Mouse (Mus musculus) embryo, embryonic 10 days (tissue): ENCODE measurements around the gene Prkacb.

Experiments
- DNase-seq: peaks from one replicate; pipeline ENCODE4 v3.0.0-alpha.2; 2015; ENCODE audit warnings: low spot score

Prkacb gene

DNA sequence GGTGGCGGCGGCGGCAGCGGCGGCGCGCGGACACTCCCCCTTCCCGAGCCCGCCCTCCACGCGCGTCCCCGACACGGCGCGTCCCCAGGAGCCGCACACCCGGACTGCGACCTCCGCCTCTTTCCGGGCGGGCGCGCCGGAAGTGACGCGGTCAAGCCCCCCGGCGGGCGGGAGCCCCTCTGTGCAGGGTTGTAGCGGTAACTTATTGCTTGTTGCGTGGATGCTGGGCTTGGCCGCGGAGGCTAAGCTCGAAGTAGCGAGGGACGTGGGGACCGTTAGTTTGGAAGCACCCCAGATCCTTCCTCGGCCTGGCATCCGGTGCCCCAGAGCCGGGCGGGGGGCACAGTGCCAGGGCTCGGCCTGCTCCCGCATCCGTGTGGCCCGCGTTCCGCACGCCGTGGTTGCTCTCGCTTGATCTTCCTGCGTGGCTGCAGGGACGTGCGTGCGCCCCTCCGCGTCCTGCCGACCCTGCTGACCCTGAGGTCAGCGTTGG is at the start of gene Prkacb:
Gene Prkacb, minus strand, starts transcription at position 90 of the 493 bp plus-strand sequence.
- DNase-seq, result peak; percentile 88

DNA sequence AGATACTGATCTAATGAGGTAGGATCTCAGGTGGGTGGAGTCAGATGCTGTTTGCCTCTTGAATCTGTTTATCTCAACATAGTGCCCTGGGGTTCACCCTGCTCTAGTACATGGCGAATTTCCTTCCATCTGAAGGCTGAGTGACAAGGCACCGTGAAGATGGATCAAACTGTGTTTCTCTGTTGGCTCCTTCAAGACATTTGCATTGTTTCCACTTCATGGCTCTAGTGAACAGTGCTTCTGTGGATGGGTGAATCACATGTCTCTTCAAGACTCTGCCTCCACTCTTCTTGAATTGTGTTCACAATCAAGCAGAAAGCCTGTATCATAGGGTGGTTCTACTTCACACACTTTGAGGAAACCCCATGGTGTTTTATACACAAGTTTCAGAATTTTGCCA is 47.5 kb upstream of the Prkacb start:
- DNase-seq, result no peak

DNA sequence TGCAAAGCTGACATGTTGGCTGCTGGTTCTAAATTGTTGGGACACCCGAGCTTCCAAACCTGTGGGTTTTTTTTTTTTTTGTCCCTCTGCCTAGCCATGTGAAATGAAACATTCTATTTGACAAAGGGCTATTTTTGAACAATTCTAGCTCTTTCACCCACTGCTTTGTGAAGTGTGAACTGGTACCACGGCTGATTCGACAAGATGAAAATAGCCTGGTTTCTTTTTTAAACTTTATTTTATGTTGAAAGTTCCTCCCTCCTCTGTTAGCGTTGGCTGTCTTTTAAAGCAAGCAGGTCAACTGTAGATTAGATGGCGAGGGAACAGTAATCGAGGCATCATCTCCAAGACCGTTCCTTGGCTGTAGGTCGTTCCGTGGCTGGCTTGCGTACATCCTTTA is 44.6 kb upstream of the Prkacb start:
- DNase-seq, result no peak

DNA sequence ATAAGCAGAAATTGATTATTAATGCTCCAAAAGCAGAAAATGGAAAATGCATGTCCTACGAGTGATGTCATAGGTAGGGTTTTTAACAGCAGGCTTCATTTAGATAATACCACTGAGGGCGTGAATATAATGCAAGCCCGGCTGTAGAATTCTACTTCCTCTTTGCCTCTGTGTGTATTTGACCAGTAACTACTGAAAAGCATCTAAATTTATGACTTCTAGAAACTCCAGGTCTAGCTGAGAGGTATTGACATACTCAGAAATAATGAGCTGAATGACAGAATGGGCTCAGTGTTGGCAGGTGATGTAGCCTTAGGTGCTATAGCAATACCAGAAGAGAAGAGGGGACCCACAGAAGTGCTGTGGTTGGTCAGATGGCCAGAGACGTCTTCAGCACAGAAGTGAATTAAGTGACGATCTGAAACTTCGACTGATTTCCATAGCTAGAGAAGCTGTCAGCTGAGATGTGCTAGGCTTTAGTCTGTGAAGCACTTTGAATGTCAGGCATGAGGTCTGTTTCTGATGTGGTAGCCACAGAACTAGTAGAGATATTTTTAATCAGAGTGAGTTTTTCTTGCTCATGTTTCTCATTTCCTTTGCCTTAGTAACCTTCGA is 41.8 kb upstream of the Prkacb start:
- no peak for DNase-seq

DNA sequence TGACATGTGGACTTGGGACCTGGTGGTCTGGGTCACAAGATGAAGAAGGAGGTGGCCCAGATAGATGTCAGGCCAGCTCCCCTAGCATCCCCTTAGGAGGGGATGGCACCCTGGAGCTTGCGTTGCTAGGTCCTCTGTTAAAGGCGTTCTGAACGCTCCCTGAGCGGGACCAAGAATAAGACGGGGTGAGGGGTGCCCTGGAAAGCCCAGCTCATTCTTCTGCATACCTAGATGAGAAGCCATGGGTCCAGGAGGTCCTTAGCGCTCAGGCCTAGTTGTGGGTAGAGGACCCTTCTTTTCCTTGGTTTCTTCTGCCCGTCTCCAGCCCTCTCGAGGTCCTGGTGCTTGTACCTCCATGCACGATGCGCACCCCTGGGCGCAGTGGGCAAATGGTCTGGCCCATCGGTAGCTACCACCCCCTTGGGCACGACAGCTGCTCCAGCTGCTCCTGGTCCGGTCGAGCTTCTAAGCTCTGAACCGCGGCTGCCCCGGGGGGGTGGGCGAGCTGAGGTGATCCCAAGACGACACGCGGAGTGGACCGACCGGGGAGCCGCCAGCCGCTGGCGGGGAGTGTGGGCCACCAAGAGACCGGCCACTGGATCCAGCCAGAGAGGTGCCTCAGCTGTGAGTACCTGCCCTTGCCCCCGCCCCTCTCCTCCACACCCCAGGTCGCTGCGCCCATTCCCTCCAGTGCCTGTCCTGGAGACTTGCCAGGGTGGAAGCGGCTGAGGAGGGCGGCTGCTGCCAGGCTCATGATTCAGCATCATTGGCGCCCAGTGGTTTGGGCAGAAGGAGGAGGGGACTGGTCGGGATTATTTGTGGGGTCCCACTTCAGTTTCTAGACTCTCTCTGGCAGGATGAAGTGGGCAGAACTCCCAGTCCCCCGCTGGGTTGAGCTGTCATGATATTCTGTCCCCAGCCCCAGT is 39.4 kb upstream of the Prkacb start, which contains the start of gene Ttll7:
Gene Ttll7, plus strand, starts transcription at position 402 of the 926 bp plus-strand sequence.
- DNase-seq, result peak; percentile 91

DNA sequence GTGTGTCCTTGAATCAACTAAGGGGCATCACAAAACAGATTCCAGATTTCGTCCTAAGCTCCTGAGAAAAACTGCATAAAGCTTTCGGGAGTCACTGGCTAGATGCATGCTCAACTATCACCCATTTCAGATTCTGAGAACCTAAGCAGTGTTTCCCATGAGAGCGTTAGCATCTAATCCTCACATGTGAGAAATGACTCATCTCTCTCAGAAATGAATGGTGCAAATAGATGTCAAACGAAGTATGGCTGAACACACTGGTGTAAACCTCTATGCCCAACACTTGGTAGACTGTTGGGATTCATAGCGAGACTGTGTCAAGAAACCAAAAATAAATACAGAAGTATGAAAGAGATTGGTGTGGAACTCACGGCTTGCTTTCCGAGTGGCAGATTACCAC is 36.6 kb upstream of the Prkacb start:
- no peak for DNase-seq

DNA sequence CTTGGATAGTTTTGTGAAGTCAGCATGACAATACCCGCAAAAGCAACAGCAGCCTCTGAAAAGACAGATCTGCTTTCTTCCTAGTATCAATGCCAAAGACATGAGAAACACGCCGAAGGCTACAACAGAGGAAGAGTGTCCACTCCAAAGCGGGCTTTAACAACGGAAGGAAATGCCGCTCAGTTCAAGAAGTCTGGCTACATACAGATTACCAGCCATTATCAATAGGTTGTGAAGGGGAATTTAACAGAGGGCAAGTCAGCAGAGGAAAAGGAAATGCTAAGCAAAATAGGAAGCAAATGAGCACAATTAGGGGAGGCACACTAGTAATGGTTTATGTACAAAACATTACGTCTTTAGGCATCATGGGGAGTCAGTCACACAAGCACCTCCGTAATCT is 35.3 kb upstream of the Prkacb start:
- DNase-seq, result no peak

DNA sequence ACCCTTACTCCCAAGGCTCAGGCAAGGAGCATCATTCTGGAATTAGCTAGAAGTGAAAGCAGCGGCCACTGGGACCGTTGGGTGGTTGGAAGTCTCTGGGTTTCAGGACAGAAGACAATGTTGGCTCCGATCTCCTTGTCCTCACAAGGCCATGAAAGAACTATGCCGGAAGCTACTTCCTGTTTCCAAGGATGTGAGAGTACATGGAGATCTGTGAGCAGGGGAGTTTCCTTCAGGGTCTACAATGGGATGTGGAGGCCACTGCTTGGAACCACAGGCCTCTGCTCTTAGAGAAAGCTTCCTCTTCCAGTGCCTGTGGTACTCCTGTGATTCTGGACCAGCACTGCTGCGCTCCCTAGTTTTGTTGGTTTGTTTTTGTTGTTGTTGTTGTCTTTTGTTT is 33.4 kb upstream of the Prkacb start:
- no peak for DNase-seq

DNA sequence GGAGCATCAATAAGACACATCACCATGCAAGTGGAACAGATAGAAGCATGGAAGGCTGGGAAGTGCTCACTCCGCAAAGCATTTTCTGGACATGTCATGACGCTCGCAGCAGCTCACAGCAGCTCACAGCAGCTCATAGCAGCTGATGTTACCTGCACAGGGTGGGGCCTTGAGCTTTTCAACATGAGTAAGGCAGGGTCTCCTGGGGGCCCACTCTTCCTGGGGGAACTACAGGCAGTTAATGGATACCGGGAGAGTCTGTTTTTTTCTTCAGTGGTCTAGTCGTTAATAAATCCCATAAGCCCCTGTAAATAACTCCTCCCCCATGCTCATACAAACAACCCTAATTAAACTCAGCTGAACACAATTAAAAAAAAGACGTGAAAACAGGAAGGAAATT is 30.7 kb upstream of the Prkacb start:
- DNase-seq, result no peak

DNA sequence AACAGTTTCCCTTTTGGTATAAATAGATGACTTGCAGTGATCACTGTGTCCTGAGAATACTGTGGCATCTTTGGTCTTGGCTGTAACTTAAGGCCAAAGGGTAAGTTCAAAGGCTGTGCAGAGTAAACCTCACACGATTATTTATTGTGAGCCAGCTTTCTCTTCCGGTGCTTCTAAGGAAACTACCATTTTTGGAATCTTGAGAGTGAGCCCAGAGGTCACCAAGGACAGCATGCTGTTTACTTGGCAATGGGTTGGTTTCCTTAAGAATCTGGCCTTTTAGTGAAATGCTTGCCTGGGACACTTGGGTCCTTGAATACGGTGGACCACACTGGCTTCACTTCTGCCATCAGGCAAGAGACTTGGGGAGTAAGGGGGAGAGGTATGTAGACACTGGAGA is 30.0 kb upstream of the Prkacb start:
- no peak for DNase-seq

DNA sequence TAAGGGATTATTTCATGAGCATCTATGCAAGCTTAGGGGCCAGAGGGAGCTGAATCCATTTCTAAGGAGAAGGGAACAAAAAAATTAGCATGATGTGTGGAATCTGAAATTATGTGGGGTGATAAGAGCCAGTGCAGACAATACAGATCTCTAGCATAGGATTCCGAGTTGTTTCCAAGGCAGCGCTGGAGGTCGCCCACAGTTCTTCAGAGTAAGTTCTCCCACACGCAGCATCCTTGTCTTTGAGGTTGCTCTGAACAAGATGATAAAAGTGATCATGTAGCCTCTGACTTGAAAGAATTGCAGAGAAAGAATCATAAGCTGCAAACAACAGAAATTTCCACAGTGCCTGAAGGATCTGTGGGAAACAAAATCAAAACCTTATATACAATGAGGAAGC is 7.9 kb upstream of the Prkacb start:
- DNase-seq, result no peak

DNA sequence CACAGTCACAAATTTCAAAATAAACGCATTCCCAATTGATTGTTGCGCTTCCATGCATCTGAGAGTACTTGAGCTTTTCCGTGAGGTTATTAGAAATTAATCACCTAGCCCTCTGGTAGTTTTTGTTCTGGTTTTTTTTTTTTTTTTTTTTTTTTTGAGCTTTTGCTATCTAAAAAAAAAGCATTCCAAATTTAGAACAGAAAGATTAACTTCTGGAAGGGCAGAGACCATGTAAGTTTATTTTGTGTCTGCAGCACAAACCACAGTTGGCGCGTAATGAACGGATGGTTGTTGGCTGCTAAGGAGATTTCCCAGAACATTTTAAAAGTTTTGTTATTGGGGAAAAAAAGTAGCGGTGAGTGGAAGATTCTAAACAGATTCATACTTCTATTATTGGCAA is 834 bp upstream of the Prkacb start:
- no peak for DNase-seq

DNA sequence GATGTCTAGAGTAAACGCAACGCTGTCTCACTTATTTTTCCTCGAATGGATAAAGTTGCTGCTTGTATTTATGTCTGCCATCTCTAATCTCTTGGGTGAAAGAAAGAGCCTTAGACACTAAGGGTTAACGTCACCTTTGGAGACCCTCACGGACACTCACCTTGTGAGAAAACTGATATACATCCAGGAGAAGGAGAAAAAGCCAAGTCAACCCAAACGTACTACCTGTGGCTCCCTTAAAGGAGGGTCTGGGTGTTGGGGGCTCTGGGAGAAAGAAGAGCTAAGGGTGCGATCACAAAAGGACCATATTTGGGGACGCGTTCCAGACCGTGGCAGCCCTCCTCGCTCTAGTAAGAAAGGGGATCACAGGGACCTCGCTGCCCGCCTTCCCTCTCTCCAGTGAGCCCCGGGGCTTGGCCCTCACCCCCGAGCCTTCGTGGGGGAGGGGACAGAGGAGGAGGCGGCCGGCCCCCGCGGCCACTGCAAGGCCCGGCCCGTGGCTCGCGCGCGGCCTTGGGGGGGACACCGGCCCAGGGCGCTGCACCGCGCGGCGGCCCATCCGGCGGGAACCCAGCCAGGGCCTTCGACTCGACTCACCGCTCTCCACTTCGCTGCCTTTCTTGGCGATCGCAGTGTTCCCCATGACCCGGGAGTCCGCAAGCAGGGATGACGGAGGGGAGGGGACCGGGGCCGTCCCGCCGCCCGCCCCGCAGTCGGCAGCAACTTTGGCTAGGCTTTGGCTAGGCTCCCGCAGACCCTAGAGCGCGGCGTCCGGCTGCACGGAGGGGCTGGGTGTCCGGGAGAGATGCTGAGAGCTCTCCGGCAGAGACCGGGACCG is 530 bp downstream of the Prkacb start:
- DNase-seq, result peak; percentile 39

DNA sequence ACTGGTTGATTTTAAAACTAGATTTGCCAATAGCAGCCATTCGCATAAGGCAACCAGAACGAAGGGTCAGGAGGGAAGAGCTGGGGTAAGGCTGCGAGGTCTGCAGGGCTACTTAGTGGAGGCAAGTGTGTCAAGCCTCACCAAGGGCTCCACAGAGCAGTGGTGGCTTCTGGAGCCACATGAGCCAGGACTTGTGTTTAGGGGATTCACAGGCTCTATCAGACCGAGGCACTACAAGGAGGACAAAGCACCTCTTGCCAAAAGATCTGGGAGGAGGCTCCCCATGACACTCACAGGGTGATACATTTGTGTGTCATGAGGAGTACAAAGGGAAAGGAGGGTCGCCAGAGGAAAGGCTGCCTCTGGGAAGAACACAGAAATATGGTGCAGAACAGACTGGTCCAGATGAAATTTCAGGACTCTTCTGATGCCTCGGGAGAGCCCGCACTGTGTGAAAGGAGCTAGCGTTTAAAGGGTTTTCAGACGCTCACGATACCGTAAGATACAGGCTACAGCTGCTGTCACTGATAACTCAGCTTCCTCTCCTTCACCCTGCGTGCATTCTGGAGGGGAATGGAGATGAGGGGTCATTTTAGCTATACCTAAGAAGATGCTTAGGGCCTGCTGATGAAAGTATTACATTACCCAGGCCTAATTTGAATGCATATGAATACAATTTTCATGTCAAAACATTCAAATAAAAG is 19.1 kb downstream of the Prkacb start:
- DNase-seq, result no peak

DNA sequence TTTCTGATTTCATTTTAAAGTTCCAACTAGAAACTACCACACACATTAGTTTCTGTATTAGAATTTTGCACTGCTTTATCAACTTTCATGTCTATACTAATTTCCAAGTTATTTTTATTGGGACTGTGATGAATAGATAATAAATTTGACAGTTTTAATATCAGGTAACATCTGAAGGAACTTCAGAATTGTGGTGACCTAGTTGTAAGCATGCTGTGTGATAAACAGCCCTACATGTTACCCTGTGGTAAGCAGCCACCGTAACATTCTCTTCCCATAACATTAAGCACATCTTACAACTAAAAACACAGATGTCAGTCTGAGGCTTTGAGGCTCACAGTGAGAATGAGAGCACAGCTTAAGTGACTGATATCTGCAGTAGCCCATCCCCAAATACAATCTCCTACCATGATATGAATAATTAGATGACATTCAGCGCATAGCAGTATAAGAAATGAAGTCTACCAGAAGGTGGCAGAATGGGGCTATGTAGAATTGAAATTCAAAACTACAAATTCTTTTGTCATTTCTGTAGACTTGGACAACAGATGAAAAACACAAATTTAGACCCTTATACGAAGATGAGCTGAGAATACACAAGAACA is 20.5 kb downstream of the Prkacb start:
- no peak for DNase-seq

DNA sequence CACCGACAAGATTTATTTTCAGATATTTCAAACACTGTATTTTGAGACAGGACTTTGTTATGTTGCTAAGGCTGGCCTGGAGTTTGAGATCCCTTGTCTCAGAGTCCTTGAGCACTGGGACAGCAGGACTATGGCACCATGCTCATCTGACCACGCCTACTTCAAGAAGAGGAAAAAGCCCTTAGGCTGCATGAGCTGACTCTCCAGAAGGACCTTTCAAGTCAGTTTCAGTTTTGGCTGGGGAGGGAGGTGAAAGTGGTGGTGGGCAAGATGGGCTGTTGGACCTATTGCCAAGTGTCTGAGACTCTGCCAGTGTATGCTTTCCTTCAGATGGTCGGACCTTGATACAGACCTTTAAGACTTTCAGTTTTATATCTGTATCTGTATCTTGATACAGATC is 28.6 kb downstream of the Prkacb start:
- no peak for DNase-seq

DNA sequence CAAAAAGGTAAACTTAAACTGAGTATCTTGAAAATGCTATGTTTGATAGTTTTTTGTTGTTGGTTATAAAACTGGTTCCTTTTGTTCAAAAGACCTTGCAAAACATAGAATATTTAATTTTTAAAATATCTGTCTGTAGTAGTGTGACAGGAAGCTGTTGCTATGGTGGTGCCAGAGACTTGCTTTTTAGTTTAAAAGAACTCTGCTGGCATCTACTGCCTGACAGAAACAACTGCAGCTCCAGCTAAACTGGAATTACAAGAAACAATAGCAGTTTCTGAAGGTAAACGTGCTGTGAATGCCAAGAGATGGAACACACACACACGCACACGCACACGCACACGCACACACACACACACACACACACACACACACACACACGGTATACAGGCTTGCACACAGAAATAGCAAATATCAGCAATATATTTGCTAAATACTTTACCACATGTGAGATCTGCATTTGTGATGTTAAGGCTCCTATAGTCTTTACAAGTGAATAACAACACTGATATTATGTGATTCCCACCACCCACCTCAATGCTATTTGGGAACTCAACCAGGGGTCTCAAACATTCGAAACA is 29.1 kb downstream of the Prkacb start:
- DNase-seq, result no peak

DNA sequence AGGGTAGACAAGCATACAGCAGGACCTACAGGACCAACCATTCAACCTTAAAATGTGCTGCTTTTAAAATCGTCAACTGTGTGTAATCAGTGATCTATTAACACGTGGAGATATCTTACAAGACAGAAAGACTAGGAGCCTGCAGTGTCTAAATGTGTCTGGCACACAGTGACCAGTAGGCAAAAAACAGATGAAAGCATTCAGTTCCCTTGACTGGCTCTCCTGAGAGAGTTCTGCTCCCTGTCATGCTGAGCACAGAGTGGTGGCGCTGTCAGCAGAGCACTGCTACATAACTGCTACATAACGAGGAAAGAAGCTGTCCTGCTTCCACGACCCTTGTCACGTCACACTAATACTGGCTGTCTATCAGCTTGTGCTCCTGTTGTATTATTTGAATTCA is 30.2 kb downstream of the Prkacb start:
- peak; percentile 30 for DNase-seq

DNA sequence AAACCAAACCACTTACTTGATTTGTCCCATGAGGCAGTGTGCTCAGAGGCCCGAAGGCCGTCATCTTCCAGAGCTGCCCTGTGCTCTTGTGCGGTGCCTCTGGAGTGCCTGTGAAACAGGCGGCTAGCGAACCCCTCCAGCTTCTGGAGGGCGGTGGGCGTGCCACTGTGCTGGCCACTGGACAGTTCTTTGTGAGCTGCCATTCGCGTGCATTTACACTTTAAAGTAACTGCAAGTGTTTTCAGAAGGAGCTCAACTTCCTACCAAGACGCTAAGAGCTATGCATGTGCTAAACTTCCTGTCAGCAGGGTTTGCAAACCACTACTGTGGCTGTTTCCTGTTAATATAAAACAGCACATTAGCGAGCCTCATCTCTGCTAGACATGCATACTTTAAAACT is 31.7 kb downstream of the Prkacb start:
- peak; percentile 65 for DNase-seq

DNA sequence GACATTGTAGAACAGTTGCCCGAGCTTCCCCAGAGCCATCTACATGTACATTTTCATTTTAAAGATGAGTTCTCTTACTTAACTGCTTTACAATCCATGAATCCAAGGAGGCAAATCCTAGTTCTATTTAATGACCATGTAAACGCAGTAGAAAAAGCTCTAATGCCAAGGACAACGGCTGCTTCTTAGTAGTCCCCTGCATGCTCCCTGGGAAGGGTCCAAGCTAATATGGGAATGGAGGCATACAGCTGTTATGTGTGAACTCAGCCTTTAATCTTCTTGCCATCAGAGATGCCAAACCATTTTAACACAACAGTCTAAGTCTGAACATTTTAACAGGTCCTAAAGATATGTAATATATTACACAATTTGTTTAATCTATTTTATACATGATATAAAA is 32.5 kb downstream of the Prkacb start:
- DNase-seq, result no peak

DNA sequence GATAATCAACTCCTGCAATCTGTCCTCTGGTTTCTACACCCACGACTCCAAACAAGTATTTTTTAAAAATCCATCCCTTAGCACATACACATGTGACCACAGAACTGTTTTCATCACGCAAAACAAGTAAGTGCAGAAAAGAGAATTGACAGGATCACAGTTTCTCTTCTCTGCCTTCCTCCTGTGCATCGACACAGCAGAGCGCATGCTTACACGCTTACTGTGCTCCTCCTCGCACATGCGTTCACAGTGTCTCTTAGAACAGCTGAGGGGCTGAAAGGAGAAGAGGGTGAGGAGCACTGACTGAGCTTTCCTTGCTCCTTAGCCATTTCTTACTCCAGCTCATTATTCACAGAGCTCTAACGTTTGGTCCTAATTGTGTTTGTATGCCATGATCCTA is 33.9 kb downstream of the Prkacb start:
- DNase-seq, result no peak
